Mouse (Mus musculus) bone marrow macrophage, adult 2 months (primary cell): ENCODE data around the gene Antxr1.

Experiments
- CTCF ChIP-seq: IDR thresholded peaks from 2 replicates; pipeline ENCODE4 v1.5.1; 2012; ENCODE audit warnings: low read depth, mild to moderate bottlenecking, low read length, moderate library complexity
- POLR2A ChIP-seq: IDR thresholded peaks from 2 replicates; pipeline ENCODE4 v1.6.1; 2012; ENCODE audit warnings: mild to moderate bottlenecking, low read depth, low read length, borderline replicate concordance

DNA sequence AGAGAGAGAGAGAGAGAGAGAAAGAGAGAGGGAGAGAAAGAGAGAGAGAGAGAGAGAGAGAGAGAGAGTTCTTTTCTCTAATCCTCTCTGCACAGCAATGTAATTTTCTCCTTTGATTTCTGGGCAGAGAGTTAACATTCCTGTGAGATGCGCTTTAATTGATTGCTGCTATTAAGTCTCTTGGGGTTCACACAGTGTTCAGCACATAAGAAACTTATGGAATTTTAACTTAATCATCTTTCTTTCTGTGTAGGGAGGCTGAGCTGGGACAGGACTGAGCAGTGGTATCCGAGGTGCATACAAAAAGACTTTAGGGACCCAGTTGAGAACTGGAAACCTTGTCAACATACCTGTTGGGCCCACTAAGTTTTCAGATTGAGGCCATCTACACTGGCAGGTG lies 132.6 kb downstream of the Antxr1 start:
- TF ChIP-seq CTCF (no peak), POLR2A (no peak)
